Mouse (Mus musculus) G1E (cell line): ENCODE data around the gene Hspa1b.

ENCODE experiments used
- CTCF ChIP-seq: IDR thresholded peaks from 2 replicates; pipeline ENCODE4 v1.5.1; 2012; ENCODE audit warnings: low read depth, low read length, inconsistent platforms, mixed read lengths
- POLR2AphosphoS5 ChIP-seq: IDR thresholded peaks from 2 replicates; pipeline ENCODE4 v1.6.1; 2012; ENCODE audit warnings: low read depth, low read length, inconsistent platforms; ENCODE audit not compliant: insufficient replicate concordance

DNA sequence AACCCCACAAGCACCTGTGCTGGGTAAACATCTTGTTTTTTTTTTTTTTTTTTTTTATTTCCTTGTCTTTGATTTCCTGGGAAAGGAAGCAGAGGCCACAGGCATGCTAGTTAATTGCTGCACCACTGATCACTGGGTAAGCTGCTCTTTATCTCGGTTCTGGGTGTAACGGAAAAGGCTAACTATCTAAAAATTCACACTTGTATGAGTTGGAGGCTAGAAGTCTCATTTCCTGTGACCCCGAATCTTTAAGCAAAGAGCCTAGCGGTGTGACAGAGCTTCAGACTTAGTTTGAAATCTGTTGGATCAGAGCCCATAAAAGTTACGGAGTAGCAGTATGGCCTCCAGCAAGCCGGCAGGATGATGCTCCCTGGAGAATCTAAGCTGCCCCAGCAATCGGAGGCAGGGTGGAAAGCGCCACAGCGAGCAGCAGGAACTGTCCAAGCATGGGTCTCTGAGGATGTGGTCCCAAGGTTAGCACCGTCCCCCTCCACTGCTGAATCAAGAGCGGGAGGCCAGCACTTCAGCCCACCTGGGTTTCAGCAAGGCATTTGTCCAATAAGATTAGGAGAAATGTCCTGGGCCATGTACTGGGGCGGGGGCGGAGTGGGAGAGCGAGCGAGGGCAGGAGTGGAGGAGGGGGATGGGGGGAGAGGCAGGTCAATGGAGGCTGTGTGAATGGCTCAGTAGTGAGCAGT is 17.5 kb downstream of the Hspa1b start:
- TF ChIP-seq CTCF (no peak), POLR2AphosphoS5 (no peak)
